Mouse (Mus musculus) adrenal gland, postnatal 25 days (tissue): ENCODE results near the gene Vmn2r104. TPM values are rescaled to one million over a fixed set of nuclear protein-coding genes. Genes with fewer than 3 reads are reported as not detected.

Experiments used
- DNase-seq: peaks from one replicate; pipeline ENCODE4 v3.0.0; 2021; ENCODE audit warnings: mixed read lengths
- long read RNA-seq: library from polyadenylated mRNA; stranded (forward); transcript quantifications from one replicate; pipeline ENCODE4 v2.0.0, GENCODE M21; 2021
- total RNA-seq: library from RNA; stranded (reverse); gene quantifications from 2 replicates; pipeline ENCODE4 v1.2.3, GENCODE M21; 2021

The Vmn2r104 gene
- total RNA-seq: not detected in 2 replicates
- long read RNA-seq: 0 reads

GRCm38 (mm10) chr17:20048236-20048635 lies at the start of gene Vmn2r104:
Gene Vmn2r104, minus strand, starts transcription at chr17:20048336.
- no peak for DNase-seq

- no peak for DNase-seq
Observed at GRCm38 (mm10) chr17:20074090-20074489, 26.0 kb upstream of the Vmn2r104 start.

GRCm38 (mm10) chr17:20071656-20072396 lies 23.7 kb upstream of the Vmn2r104 start:
- DNase-seq: no peak

Other genes starting within 250 kb of the Vmn2r104 start
- gene Fpr-rs7, start 65.9 kb upstream of the Vmn2r104 start, total RNA-seq: not detected in 2 replicates
- gene Fpr-rs6, start 134.8 kb upstream of the Vmn2r104 start, total RNA-seq: not detected in 2 replicates
- not detected in 2 replicates for gene Vmn2r105, start 186.7 kb upstream of the Vmn2r104 start, total RNA-seq
- gene Vmn2r106, start 237.2 kb upstream of the Vmn2r104 start, total RNA-seq: not detected in 2 replicates